Mouse (Mus musculus) left cerebral cortex, adult 2 months (tissue): ENCODE measurements around the gene Dcdc2a. TPM values are rescaled to one million over a fixed set of nuclear protein-coding genes. Genes with fewer than 3 reads are reported as not detected.

Experiments
- DNase-seq, 2 experiments: peaks; one replicate each; pipeline ENCODE4 v3.0.0; 2021 to 2022; ENCODE audit warnings: low spot score in 2 of 2, mixed read lengths in 1 of 2; ENCODE audit errors: extremely low spot score in 1 of 2
- H3K27ac ChIP-seq: fragments of 200-600 bp; 2 replicates; pipeline ENCODE4 v1.8.1; 2022
- H3K4me3 ChIP-seq: fragments of 200-600 bp; 2 replicates; pipeline ENCODE4 v1.8.1; 2022
- CTCF ChIP-seq: fragments of 200-600 bp; IDR thresholded peaks from 2 replicates; pipeline ENCODE4 v1.8.1; 2022; ENCODE audit warnings: antibody characterized with exemption, mild to moderate bottlenecking, moderate library complexity
- intact Hi-C: fragments of 180-260 bp; cut with DNase I; formaldehyde crosslinking; loops from one replicate; pipeline ENCODE4 v1.15.1; 2025
- total RNA-seq, 2 experiments: library from RNA; stranded (reverse); gene quantifications; 2 replicates each; pipeline ENCODE4 v1.2.3; 2021

The Dcdc2a gene
- total RNA-seq, 2 experiments from 2014 or later: 5.0 to 5.1 TPM

GRCm38 (mm10) chr13:25052671-25053070 lies 3.1 kb upstream of the Dcdc2a start:
- no peak for DNase-seq
- TF ChIP-seq CTCF: no peak
- intact Hi-C loops: no loop called here

GRCm38 (mm10) chr13:25055111-25055554 lies 671 bp upstream of the Dcdc2a start:
- peak; percentile 74 to 75 for DNase-seq
- TF ChIP-seq CTCF: peak; percentile 46
- Histone ChIP-seq H3K4me3 (peak overlapping the region; percentile 62), H3K27ac (peak overlapping the region; percentile 41)
- intact Hi-C loops: loop anchor here (5.0 kb wide), 1 partner anchor 62 kb away; no protein-coding TSS in a partner anchor

More at GRCm38 (mm10) chr13:25052671-25053070, 3.1 kb upstream of the Dcdc2a start:
- Histone ChIP-seq H3K4me3 (no peak overlapping the region), H3K27ac (no peak overlapping the region)

- intact Hi-C loops: no loop called here
- Histone ChIP-seq H3K4me3 (no peak overlapping the region), H3K27ac (no peak overlapping the region)
- DNase-seq: no peak
- TF ChIP-seq CTCF: no peak; the same call in 1 of the 2 replicates
These were observed 10.9 kb downstream of the Dcdc2a start for GRCm38 (mm10) chr13:25066659-25067058.

GRCm38 (mm10) chr13:25067183-25067582 lies 11.4 kb downstream of the Dcdc2a start:
- intact Hi-C loops: no loop called here
- TF ChIP-seq CTCF: no peak
- H3K4me3 ChIP-seq: no peak overlapping the region
- H3K27ac ChIP-seq: no peak overlapping the region
- DNase-seq: no peak

- TF ChIP-seq CTCF: no peak
- Histone ChIP-seq H3K27ac (no peak overlapping the region), H3K4me3 (no peak overlapping the region)
- intact Hi-C loops: no loop called here
- no peak for DNase-seq
These were observed 14.0 kb downstream of the Dcdc2a start for GRCm38 (mm10) chr13:25069765-25070164.

- Histone ChIP-seq H3K27ac (no peak overlapping the region), H3K4me3 (no peak overlapping the region)
- TF ChIP-seq CTCF: no peak
- intact Hi-C loops: no loop called here
- no peak for DNase-seq
These were observed 15.0 kb downstream of the Dcdc2a start for GRCm38 (mm10) chr13:25070791-25071190.

- intact Hi-C loops: no loop called here
- Histone ChIP-seq H3K4me3 (no peak overlapping the region), H3K27ac (no peak overlapping the region)
- no peak for TF ChIP-seq CTCF
- no peak for DNase-seq
These were observed 21.5 kb downstream of the Dcdc2a start for GRCm38 (mm10) chr13:25077262-25077661.

- no peak for DNase-seq
- H3K4me3 ChIP-seq: no peak overlapping the region
- intact Hi-C loops: no loop called here
- no peak for TF ChIP-seq CTCF
- no peak overlapping the region for H3K27ac ChIP-seq
These were observed 27.4 kb downstream of the Dcdc2a start for GRCm38 (mm10) chr13:25083144-25083572.

- no peak for DNase-seq
- intact Hi-C loops: no loop called here
- TF ChIP-seq CTCF: no peak
- no peak overlapping the region for H3K27ac ChIP-seq
- H3K4me3 ChIP-seq: no peak overlapping the region
These were observed 29.3 kb downstream of the Dcdc2a start for GRCm38 (mm10) chr13:25085147-25085546.

GRCm38 (mm10) chr13:25091347-25091746 lies 35.5 kb downstream of the Dcdc2a start:
- no peak for TF ChIP-seq CTCF
- H3K27ac ChIP-seq: no peak overlapping the region
- intact Hi-C loops: no loop called here
- H3K4me3 ChIP-seq: no peak overlapping the region
- DNase-seq: no peak

- H3K27ac ChIP-seq: no peak overlapping the region
- DNase-seq: no peak
- intact Hi-C loops: no loop called here
- no peak overlapping the region for H3K4me3 ChIP-seq
- no peak for TF ChIP-seq CTCF
These were observed 38.0 kb downstream of the Dcdc2a start for GRCm38 (mm10) chr13:25093776-25094175.

- no peak overlapping the region for H3K27ac ChIP-seq
- intact Hi-C loops: no loop called here
- no peak overlapping the region for H3K4me3 ChIP-seq
- no peak for TF ChIP-seq CTCF
- no peak for DNase-seq
These were observed 38.6 kb downstream of the Dcdc2a start for GRCm38 (mm10) chr13:25094381-25094780.

- no peak for TF ChIP-seq CTCF
- no peak overlapping the region for H3K27ac ChIP-seq
- intact Hi-C loops: no loop called here
- no peak overlapping the region for H3K4me3 ChIP-seq
- no peak for DNase-seq
These were observed 41.5 kb downstream of the Dcdc2a start for GRCm38 (mm10) chr13:25097348-25097747.

- Histone ChIP-seq H3K27ac (no peak overlapping the region), H3K4me3 (no peak overlapping the region)
- intact Hi-C loops: no loop called here
- no peak for TF ChIP-seq CTCF
- no peak for DNase-seq
These were observed 42.8 kb downstream of the Dcdc2a start for GRCm38 (mm10) chr13:25098578-25098977.
